Mouse (Mus musculus): ENCODE results near the gene Smpd4. TPM values are rescaled to one million over a fixed set of nuclear protein-coding genes. Genes with fewer than 3 reads are reported as not detected.
"Not testable (repeated sequence)": the region's sequence is repeated elsewhere in the genome, so short reads cannot be mapped to it uniquely, and the experiment has no call there.

Smpd4 gene
- polyA plus RNA-seq, 1 experiment from 2014 or later = 27.7 TPM

- ATAC-seq (ENCODE audit: low read depth) = no peak
- H3K9me3 ChIP-seq (ENCODE audit: control insufficient read depth, low read length) = no peaks in the 10 kb centered on the region
- 82% methylated on average over 5 of the region's 5 CpGs for WGBS
These were observed 13.5 kb upstream of the Smpd4 start for GRCm38 (mm10) chr16:17605684-17606083.

DNA sequence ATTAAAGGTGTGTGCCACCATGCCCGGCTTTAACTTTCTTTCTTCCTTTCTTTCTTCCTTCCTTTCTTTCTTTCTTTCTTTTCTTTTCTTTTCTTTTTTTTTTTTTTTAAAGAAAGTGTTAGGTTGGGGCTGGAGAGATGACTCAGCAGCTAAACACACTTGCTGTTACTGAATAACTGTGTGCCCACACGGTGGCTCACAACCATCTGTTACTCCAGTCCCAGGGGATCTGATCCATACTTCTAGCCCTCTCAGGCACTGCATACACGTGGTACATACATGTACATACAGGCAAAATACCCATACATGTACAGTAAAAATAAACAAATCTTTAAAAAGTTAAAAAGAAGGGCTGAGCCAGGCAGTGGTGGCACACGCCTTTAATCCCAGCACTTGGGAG is 7.8 kb upstream of the Smpd4 start:
- ATAC-seq (ENCODE audit: low read depth) = no peak
- 77% methylated on average over 4 of the region's 4 CpGs for WGBS
- H3K9ac ChIP-seq (replicated peaks; ENCODE audit: low read depth, low read length) = no peak overlapping the region
- no peaks in the 10 kb centered on the region for H3K27me3 ChIP-seq (ENCODE audit: control insufficient read depth, insufficient read depth, low read length)
- H3K9me3 ChIP-seq (ENCODE audit: control insufficient read depth, low read length) = no peaks in the 10 kb centered on the region
- H3K36me3 ChIP-seq (ENCODE audit: control insufficient read depth, insufficient read depth, low read length) = no peaks in the 10 kb centered on the region
- H3K4me1 ChIP-seq (ENCODE audit: control insufficient read depth, insufficient read depth, low read length) = no peaks in the 10 kb centered on the region
- H3K27ac ChIP-seq (ENCODE audit: low read depth, low read length) = no peak overlapping the region
- no peak overlapping the region for H3K4me2 ChIP-seq (ENCODE audit: low read depth, low read length)
- no peak overlapping the region for H3K4me3 ChIP-seq (ENCODE audit: low read depth, low read length)

More at GRCm38 (mm10) chr16:17605684-17606083, 13.5 kb upstream of the Smpd4 start:
- H3K27me3 ChIP-seq (ENCODE audit: control insufficient read depth, insufficient read depth, low read length) = no peaks in the 10 kb centered on the region
- no peak overlapping the region for H3K9ac ChIP-seq (replicated peaks; ENCODE audit: low read depth, low read length)
- no peaks in the 10 kb centered on the region for H3K36me3 ChIP-seq (ENCODE audit: control insufficient read depth, insufficient read depth, low read length)
- H3K4me1 ChIP-seq (ENCODE audit: control insufficient read depth, insufficient read depth, low read length) = no peaks in the 10 kb centered on the region
- H3K4me3 ChIP-seq (ENCODE audit: low read depth, low read length) = no peak overlapping the region
- no peak overlapping the region for H3K27ac ChIP-seq (ENCODE audit: low read depth, low read length)
- H3K4me2 ChIP-seq (ENCODE audit: low read depth, low read length) = no peak overlapping the region

GRCm38 (mm10) chr16:17614740-17615139 is 4.4 kb upstream of the Smpd4 start:
- not testable (repeated sequence) for H3K4me2 ChIP-seq (ENCODE audit: low read depth, low read length); H3K9me3 ChIP-seq (ENCODE audit: control insufficient read depth, low read length); H3K4me3 ChIP-seq (ENCODE audit: low read depth, low read length); H3K36me3 ChIP-seq (ENCODE audit: control insufficient read depth, insufficient read depth, low read length); H3K27ac ChIP-seq (ENCODE audit: low read depth, low read length); ATAC-seq (ENCODE audit: low read depth); H3K27me3 ChIP-seq (ENCODE audit: control insufficient read depth, insufficient read depth, low read length); H3K4me1 ChIP-seq (ENCODE audit: control insufficient read depth, insufficient read depth, low read length); H3K9ac ChIP-seq (replicated peaks; ENCODE audit: low read depth, low read length)
- WGBS = 90% methylated on average over 6 of the region's 6 CpGs

GRCm38 (mm10) chr16:17616212-17616611 is 2.9 kb upstream of the Smpd4 start:
- Histone ChIP-seq H3K4me3 (ENCODE audit: low read depth, low read length) (no peak overlapping the region), H3K4me1 (ENCODE audit: control insufficient read depth, insufficient read depth, low read length) (peaks cover 9% of the 10 kb centered on the region), H3K4me2 (ENCODE audit: low read depth, low read length) (no peak overlapping the region), H3K36me3 (ENCODE audit: control insufficient read depth, insufficient read depth, low read length) (no peaks in the 10 kb centered on the region), H3K9me3 (ENCODE audit: control insufficient read depth, low read length) (no peaks in the 10 kb centered on the region), H3K9ac (replicated peaks; ENCODE audit: low read depth, low read length) (no peak overlapping the region), H3K27ac (ENCODE audit: low read depth, low read length) (no peak overlapping the region), H3K27me3 (ENCODE audit: control insufficient read depth, insufficient read depth, low read length) (no peaks in the 10 kb centered on the region)
- 89% methylated on average over 5 of the region's 5 CpGs for WGBS
- no peak for ATAC-seq (ENCODE audit: low read depth)

DNA sequence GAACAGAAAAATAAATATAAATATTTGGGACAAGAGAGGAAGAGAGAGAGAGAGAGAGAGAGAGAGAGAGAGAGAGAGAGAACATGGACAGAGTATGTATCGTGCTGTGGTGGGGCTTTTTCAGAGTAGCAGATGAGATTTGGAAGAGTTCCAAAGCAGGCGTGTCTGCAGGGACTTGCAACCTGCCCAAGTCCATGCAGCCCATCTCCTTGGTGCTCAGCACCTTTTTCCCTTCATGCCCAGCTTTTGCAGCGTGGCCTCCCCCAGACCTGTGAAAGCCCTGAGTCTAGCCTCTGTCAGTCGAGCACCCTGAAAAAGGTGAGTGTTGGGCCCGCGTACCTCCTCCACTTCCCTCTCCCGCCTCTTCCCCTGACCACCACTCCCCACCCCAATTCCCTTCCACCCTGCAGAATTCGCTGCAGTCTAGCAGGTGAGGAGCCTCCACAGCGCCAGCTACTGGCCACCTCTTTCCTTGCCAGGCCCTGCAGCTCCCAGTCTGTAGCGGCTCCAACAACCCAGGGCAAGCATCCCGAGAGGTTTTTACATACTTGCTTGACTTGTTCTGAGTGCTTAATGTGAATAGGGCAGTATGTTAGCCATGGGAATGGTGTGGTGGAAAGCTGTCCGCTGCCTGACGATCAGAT is 1.1 kb upstream of the Smpd4 start:
- 18% methylated on average over 13 of the region's 13 CpGs for WGBS
- no peak for ATAC-seq (ENCODE audit: low read depth)
- Histone ChIP-seq H3K27ac (ENCODE audit: low read depth, low read length) (no peak overlapping the region), H3K36me3 (ENCODE audit: control insufficient read depth, insufficient read depth, low read length) (peaks cover 5% of the 10 kb centered on the region; the same call in 1 of the 2 replicates), H3K4me1 (ENCODE audit: control insufficient read depth, insufficient read depth, low read length) (peaks cover 9% of the 10 kb centered on the region), H3K4me3 (ENCODE audit: low read depth, low read length) (no peak overlapping the region), H3K27me3 (ENCODE audit: control insufficient read depth, insufficient read depth, low read length) (no peaks in the 10 kb centered on the region), H3K9ac (replicated peaks; ENCODE audit: low read depth, low read length) (no peak overlapping the region), H3K9me3 (ENCODE audit: control insufficient read depth, low read length) (no peaks in the 10 kb centered on the region), H3K4me2 (ENCODE audit: low read depth, low read length) (no peak overlapping the region)

DNA sequence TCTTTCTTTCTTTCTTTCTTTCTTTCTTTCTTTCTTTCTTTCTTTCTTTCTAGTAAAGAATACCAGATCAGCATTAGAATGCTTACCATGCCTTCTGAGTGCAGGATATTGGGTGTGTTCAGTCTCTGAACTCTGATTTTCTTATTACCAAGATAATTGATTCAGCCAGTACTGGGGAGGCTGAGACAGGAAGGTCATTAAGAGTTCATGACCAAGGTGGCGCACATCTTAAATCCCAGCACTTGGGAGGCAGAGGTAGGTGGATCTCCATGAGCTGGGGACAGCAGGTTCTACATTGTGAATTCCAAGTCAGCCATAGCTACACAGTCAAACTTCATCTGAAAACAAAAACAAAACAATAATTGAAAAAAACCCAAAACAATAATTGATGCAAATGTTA is 2.8 kb downstream of the Smpd4 start:
- Histone ChIP-seq H3K27me3 (ENCODE audit: control insufficient read depth, insufficient read depth, low read length) (no peaks in the 10 kb centered on the region), H3K9me3 (ENCODE audit: control insufficient read depth, low read length) (no peaks in the 10 kb centered on the region), H3K4me2 (ENCODE audit: low read depth, low read length) (no peak overlapping the region), H3K9ac (replicated peaks; ENCODE audit: low read depth, low read length) (no peak overlapping the region), H3K36me3 (ENCODE audit: control insufficient read depth, insufficient read depth, low read length) (peaks cover 25% of the 10 kb centered on the region), H3K4me1 (ENCODE audit: control insufficient read depth, insufficient read depth, low read length) (peaks cover 9% of the 10 kb centered on the region), H3K27ac (ENCODE audit: low read depth, low read length) (no peak overlapping the region), H3K4me3 (ENCODE audit: low read depth, low read length) (no peak overlapping the region)
- WGBS = 97% methylated on average over 1 of the region's 1 CpGs
- no peak for ATAC-seq (ENCODE audit: low read depth)

DNA sequence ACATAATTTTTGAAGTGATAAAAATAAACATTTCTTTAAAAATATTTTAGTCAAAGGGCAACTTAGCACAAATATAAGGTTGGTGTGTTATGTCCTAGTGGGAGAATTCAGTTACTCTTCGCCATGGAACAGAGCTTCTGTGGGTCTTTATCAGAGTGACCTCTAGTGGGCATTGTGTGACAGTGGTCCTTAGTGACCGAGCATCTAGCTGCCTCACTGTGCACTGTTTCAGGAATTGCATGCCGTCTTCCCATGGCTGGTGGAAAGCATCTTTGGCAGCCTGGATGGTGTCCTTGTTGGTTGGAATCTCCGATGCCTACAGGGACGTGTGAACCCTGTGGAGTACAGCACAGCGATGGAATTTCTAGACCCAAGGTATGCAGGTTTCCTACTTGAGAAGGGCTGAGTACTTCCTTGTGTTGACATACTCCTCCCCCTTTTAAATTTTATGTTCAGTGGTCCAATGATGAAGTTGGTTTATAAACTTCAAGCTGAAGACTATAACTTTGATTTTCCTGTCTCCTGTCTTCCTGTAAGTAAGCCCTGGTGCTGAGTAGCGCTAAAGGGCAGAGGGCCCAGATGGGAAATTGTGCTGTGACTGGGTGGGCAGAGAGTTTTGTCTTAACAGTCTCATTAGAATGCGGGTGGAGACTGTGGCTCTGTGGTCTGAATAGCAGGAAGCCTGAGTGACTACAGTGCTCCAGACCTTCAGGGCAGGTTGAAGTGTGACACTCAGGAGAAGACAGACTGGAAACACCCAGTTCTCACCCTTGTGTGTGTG is 6.5 kb downstream of the Smpd4 start:
- peaks cover 50% of the 10 kb centered on the region for H3K36me3 ChIP-seq (ENCODE audit: control insufficient read depth, insufficient read depth, low read length)
- H3K27ac ChIP-seq (ENCODE audit: low read depth, low read length) = no peak overlapping the region
- H3K4me2 ChIP-seq (ENCODE audit: low read depth, low read length) = no peak overlapping the region
- no peaks in the 10 kb centered on the region for H3K4me1 ChIP-seq (ENCODE audit: control insufficient read depth, insufficient read depth, low read length)
- ATAC-seq (ENCODE audit: low read depth) = peak; percentile 70; the same call in 1 of the 2 replicates
- no peak overlapping the region for H3K4me3 ChIP-seq (ENCODE audit: low read depth, low read length)
- WGBS = 73% methylated on average over 8 of the region's 8 CpGs
- no peaks in the 10 kb centered on the region for H3K9me3 ChIP-seq (ENCODE audit: control insufficient read depth, low read length)
- H3K9ac ChIP-seq (replicated peaks; ENCODE audit: low read depth, low read length) = no peak overlapping the region
- no peaks in the 10 kb centered on the region for H3K27me3 ChIP-seq (ENCODE audit: control insufficient read depth, insufficient read depth, low read length)

DNA sequence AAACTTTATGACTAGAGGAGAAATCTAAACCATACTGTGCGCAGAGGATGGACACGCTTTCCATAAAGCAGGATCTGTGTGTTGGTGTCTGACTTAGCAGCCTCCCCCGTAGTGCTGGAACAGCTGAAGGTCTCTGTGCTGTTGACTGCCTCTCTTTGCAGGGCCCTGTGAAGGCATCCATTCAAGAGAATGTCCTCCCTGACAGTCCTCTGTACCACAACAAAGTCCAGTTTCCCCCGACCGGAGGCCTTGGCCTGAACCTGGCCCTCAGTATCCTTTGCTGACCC is 7.1 kb downstream of the Smpd4 start:
- Histone ChIP-seq H3K4me1 (ENCODE audit: control insufficient read depth, insufficient read depth, low read length) (no peaks in the 10 kb centered on the region), H3K27ac (ENCODE audit: low read depth, low read length) (no peak overlapping the region), H3K9ac (replicated peaks; ENCODE audit: low read depth, low read length) (no peak overlapping the region), H3K9me3 (ENCODE audit: control insufficient read depth, low read length) (no peaks in the 10 kb centered on the region), H3K4me2 (ENCODE audit: low read depth, low read length) (no peak overlapping the region), H3K4me3 (ENCODE audit: low read depth, low read length) (no peak overlapping the region), H3K27me3 (ENCODE audit: control insufficient read depth, insufficient read depth, low read length) (no peaks in the 10 kb centered on the region), H3K36me3 (ENCODE audit: control insufficient read depth, insufficient read depth, low read length) (peaks cover 50% of the 10 kb centered on the region)
- WGBS = 99% methylated on average over 5 of the region's 5 CpGs
- no peak for ATAC-seq (ENCODE audit: low read depth)

GRCm38 (mm10) chr16:17632580-17632979 is 13.4 kb downstream of the Smpd4 start:
- no peak overlapping the region for H3K9ac ChIP-seq (replicated peaks; ENCODE audit: low read depth, low read length)
- no peak for ATAC-seq (ENCODE audit: low read depth)
- H3K4me2 ChIP-seq (ENCODE audit: low read depth, low read length) = no peak overlapping the region
- no peaks in the 10 kb centered on the region for H3K9me3 ChIP-seq (ENCODE audit: control insufficient read depth, low read length)
- peaks cover 33% of the 10 kb centered on the region for H3K36me3 ChIP-seq (ENCODE audit: control insufficient read depth, insufficient read depth, low read length)
- H3K27ac ChIP-seq (ENCODE audit: low read depth, low read length) = no peak overlapping the region
- no peaks in the 10 kb centered on the region for H3K4me1 ChIP-seq (ENCODE audit: control insufficient read depth, insufficient read depth, low read length)
- no peak overlapping the region for H3K4me3 ChIP-seq (ENCODE audit: low read depth, low read length)
- no peaks in the 10 kb centered on the region for H3K27me3 ChIP-seq (ENCODE audit: control insufficient read depth, insufficient read depth, low read length)
- WGBS = 92% methylated on average over 2 of the region's 2 CpGs
